In genomic region chrX:142227398-142228054, GRCm38 (mm10) we compare ENCODE assay signal across 8 mouse cellular contexts. TPM values are rescaled to one million over a fixed set of nuclear protein-coding genes. Genes with fewer than 3 reads are reported as not detected.
DNase-seq lines count a peak whose midpoint lies in the region; ATAC-seq and TF ChIP-seq lines count a peak whose summit lies in the region.

No protein-coding gene starts in this region.

- TF ChIP-seq POLR2A in lung, adult 2 months (IDR thresholded peaks at IDR 0.05; ENCODE audit: borderline replicate concordance, extremely low read depth, low read depth, low read length) = no peak

- no peaks in the 10 kb centered on the region for H3K9me3 ChIP-seq in forebrain, postnatal 0 days (ENCODE audit: low read length)
- H3K9me3 ChIP-seq in intestine, embryonic 16.5 days (ENCODE audit: control insufficient read depth, low read length) = no peaks in the 10 kb centered on the region
- no peaks in the 10 kb centered on the region for H3K9me3 ChIP-seq in neural tube, embryonic 15.5 days (replicated peaks)

- DNase-seq in right cerebral cortex, postnatal 4 days = peak; percentile 3
- DNase-seq in right cerebral cortex, adult 18-20 months = no peak
- peak; percentile 14 for DNase-seq in cerebellum, adult 11-12 months
- no peak for DNase-seq in forebrain, postnatal 0 days
- DNase-seq in lung, adult 2 months = peak; percentile 34
- DNase-seq in left cerebral cortex, adult 9 months (ENCODE audit: low spot score in 2 of 2) = no peak

- H3K4me3 ChIP-seq in forebrain, postnatal 0 days (ENCODE audit: low read depth, low read length) = peak overlapping the region; percentile 46
- peak overlapping the region; percentile 58 for H3K4me3 ChIP-seq in intestine, embryonic 16.5 days (ENCODE audit: low read length)
- peak overlapping the region; percentile 9 for H3K4me3 ChIP-seq in lung, adult 2 months (replicated peaks; ENCODE audit: extremely low read depth, low read depth, low read length)
- peak overlapping the region; percentile 53 for H3K4me3 ChIP-seq in neural tube, embryonic 15.5 days (replicated peaks)

- 37% methylated on average over 15 of the region's 15 CpGs for WGBS in forebrain, postnatal 0 days
- 19% methylated on average over 15 of the region's 15 CpGs for WGBS in intestine, embryonic 16.5 days
- WGBS in lung, adult 2 months = 32% methylated on average over 15 of the region's 15 CpGs
- WGBS in neural tube, embryonic 15.5 days = 24% methylated on average over 15 of the region's 15 CpGs

- H3K27ac ChIP-seq in forebrain, postnatal 0 days (ENCODE audit: low read depth, low read length) = peak overlapping the region; percentile 72; the same call in 1 of the 2 replicates
- H3K27ac ChIP-seq in intestine, embryonic 16.5 days (ENCODE audit: low read length) = peak overlapping the region; percentile 89
- H3K27ac ChIP-seq in neural tube, embryonic 15.5 days (replicated peaks) = peak overlapping the region; percentile 89; the same call in 1 of the 2 replicates

- no peaks in the 10 kb centered on the region for H3K27me3 ChIP-seq in forebrain, postnatal 0 days (ENCODE audit: insufficient read depth, low read length)
- H3K27me3 ChIP-seq in intestine, embryonic 16.5 days (replicated peaks; ENCODE audit: control insufficient read depth, insufficient read depth, low read length) = no peaks in the 10 kb centered on the region
- no peaks in the 10 kb centered on the region; the same call in 1 of the 2 replicates for H3K27me3 ChIP-seq in neural tube, embryonic 15.5 days (replicated peaks)

- H3K36me3 ChIP-seq in forebrain, postnatal 0 days (ENCODE audit: insufficient read depth) = no peaks in the 10 kb centered on the region
- no peaks in the 10 kb centered on the region for H3K36me3 ChIP-seq in intestine, embryonic 16.5 days (ENCODE audit: control insufficient read depth, insufficient read depth, low read length)
- H3K36me3 ChIP-seq in neural tube, embryonic 15.5 days = no peaks in the 10 kb centered on the region

- no peak for TF ChIP-seq CTCF in forebrain, postnatal 0 days (IDR thresholded peaks at IDR 0.05; ENCODE audit: low read depth)
- TF ChIP-seq CTCF in lung, adult 2 months (IDR thresholded peaks at IDR 0.05; ENCODE audit: insufficient read depth, low read length) = no peak

- peak; percentile 45; the same call in 1 of the 2 replicates for ATAC-seq in forebrain, postnatal 0 days
- peak; percentile 78 for ATAC-seq in intestine, embryonic 16.5 days
- peak; percentile 57 for ATAC-seq in neural tube, embryonic 15.5 days (ENCODE audit: low FRiP score)

- no peaks in the 10 kb centered on the region for H3K4me1 ChIP-seq in forebrain, postnatal 0 days (ENCODE audit: insufficient read depth)
- H3K4me1 ChIP-seq in intestine, embryonic 16.5 days (ENCODE audit: control insufficient read depth, insufficient read depth, low read length) = no peaks in the 10 kb centered on the region
- H3K4me1 ChIP-seq in lung, adult 2 months (ENCODE audit: control insufficient read depth, insufficient read depth, low read length) = no peaks in the 10 kb centered on the region
- no peaks in the 10 kb centered on the region for H3K4me1 ChIP-seq in neural tube, embryonic 15.5 days

- H3K9ac ChIP-seq in forebrain, postnatal 0 days = 0 out of 2 replicates have a peak overlapping the region, but pooled peaks have one; percentile 45
- H3K9ac ChIP-seq in intestine, embryonic 16.5 days (ENCODE audit: low read depth, low read length) = peak overlapping the region; percentile 65
- no peak overlapping the region for H3K9ac ChIP-seq in neural tube, embryonic 15.5 days (replicated peaks)

- peak overlapping the region; percentile 45 for H3K4me2 ChIP-seq in forebrain, postnatal 0 days (ENCODE audit: low read depth)
- peak overlapping the region; percentile 51 for H3K4me2 ChIP-seq in intestine, embryonic 16.5 days (ENCODE audit: low read depth, low read length)
- peak overlapping the region; percentile 55 for H3K4me2 ChIP-seq in neural tube, embryonic 15.5 days

RNA-seq across cellular contexts. Expression of gene Nxt2, which starts 1.0 kb away (rescaled TPM):
- total RNA-seq in forebrain, postnatal 0 days (2014; rRNA removed) = 20.2 and 27.8 TPM in 2 replicates
- polyA plus RNA-seq in forebrain, postnatal 0 days (2015; fragmentation: Nextera tagmentation; extraction: Ambion mirVana) = 21.2 and 23.0 TPM in 2 replicates
- 23.2 and 24.3 TPM in 2 replicates for polyA plus RNA-seq in intestine, embryonic 16.5 days (2015; fragmentation: Nextera tagmentation; extraction: Ambion mirVana)
- 2.4 and 4.2 TPM in 2 replicates for polyA plus RNA-seq in lung, adult 2 months (2012; rRNA removed)
- 18.9 and 21.8 TPM in 2 replicates for polyA plus RNA-seq in neural tube, embryonic 15.5 days (2015; fragmentation: Nextera tagmentation; extraction: Ambion mirVana)

RNA-seq across cellular contexts. Expression of gene Gucy2f, which starts 30.8 kb away (rescaled TPM):
- 0.29 and 0.31 TPM in 2 replicates for total RNA-seq in forebrain, postnatal 0 days (2014; rRNA removed)
- polyA plus RNA-seq in forebrain, postnatal 0 days (2015; fragmentation: Nextera tagmentation; extraction: Ambion mirVana) = 0.05 and 0.07 TPM in 2 replicates
- not detected in 2 replicates for polyA plus RNA-seq in intestine, embryonic 16.5 days (2015; fragmentation: Nextera tagmentation; extraction: Ambion mirVana)
- polyA plus RNA-seq in lung, adult 2 months (2012; rRNA removed) = not detected in 2 replicates
- polyA plus RNA-seq in neural tube, embryonic 15.5 days (2015; fragmentation: Nextera tagmentation; extraction: Ambion mirVana) = 0.03 and 0.08 TPM in 2 replicates

Comparison
In these comparisons a context has a peak if more than half of its experiments do, and no peak if none do; other contexts are left out.
1. DNase-seq: peak in right cerebral cortex, postnatal 4 days (single experiment), cerebellum, adult 11-12 months (single experiment) and lung, adult 2 months (single experiment); none in right cerebral cortex, adult 18-20 months (single experiment), forebrain, postnatal 0 days (single experiment) and left cerebral cortex, adult 9 months (0 of 2).
2. Peak in every context shown above with its lines, with median percentiles within 50 percentile points of each other: ATAC-seq, H3K27ac ChIP-seq, H3K4me2 ChIP-seq and H3K4me3 ChIP-seq.